Mouse (Mus musculus): ENCODE results near the gene Gtf2f1.

DNA sequence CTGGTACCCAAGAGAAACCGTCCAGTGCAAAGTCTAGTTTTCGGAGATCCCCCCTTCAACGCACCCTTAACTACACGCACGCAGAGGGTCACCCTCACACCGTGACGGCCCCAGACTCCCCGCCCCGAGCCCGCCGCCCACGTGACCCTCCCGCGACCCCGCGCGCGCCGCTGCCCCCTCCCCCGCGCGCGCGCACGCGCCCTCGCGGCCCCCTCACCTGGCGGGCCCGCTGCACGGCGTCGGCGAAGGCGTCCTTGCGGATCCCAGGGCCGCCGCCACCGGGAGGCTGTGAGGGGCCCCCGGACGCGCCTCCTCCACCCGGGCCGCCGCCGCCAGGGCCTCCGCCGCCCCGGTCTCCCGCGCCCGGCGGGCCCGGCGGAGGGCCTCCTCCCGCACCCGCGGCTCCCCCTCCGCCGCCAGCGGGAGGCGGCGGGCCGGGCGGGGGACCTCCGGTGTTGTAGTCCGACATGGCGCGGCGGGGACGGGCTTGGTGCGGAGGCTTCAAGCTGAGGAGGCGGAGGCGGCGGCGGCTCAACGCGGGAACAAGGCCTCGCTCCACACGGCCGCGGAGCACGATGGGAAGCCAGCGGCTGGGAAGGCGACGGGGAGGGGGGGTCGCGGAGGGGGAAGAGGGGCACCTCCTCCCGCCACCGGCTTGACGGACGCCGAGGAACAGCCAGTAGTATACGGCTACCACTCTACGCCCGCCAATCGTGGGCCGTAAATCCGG is 20.0 kb upstream of the Gtf2f1 start, which contains the start of gene Khsrp:
- no peak for TF ChIP-seq CTCF (IDR thresholded peaks at IDR 0.05; ENCODE audit: extremely low read depth, insufficient read depth, insufficient read length, insufficient replicate concordance)
- peak; percentile 31; the same call in 1 of the 2 replicates for TF ChIP-seq POLR2A (IDR thresholded peaks at IDR 0.05; ENCODE audit: low read depth, low read length)

Data from spleen, adult 2 months (tissue).